Mouse (Mus musculus): ENCODE measurements around the gene Apmap.
"Not testable (repeated sequence)": the region's sequence is repeated elsewhere in the genome, so short reads cannot be mapped to it uniquely, and the experiment has no call there.

The Apmap gene

GRCm38 (mm10) chr2:150610097-150610496 is 1.7 kb upstream of the Apmap start:
- DNase-seq = no peak

GRCm38 (mm10) chr2:150608872-150609560 is 649 bp upstream of the Apmap start:
- peak; percentile 71 to 73 for DNase-seq

GRCm38 (mm10) chr2:150607086-150607485 is 1.3 kb downstream of the Apmap start:
- no peak for DNase-seq

- no peak for DNase-seq
These were observed 3.6 kb downstream of the Apmap start for GRCm38 (mm10) chr2:150604802-150605201.

- peak in 1 of 2 experiments; percentile 24 for DNase-seq
These were observed 6.2 kb downstream of the Apmap start for GRCm38 (mm10) chr2:150602166-150602565.

- peak; percentile 37 to 69 for DNase-seq
These were observed 8.1 kb downstream of the Apmap start for GRCm38 (mm10) chr2:150600263-150600662.

GRCm38 (mm10) chr2:150595411-150596190 is 12.8 kb downstream of the Apmap start:
- peak; percentile 67 to 85 for DNase-seq

- no peak for DNase-seq
These were observed 19.3 kb downstream of the Apmap start for GRCm38 (mm10) chr2:150589076-150589475.

- no peak for DNase-seq
These were observed 28.7 kb downstream of the Apmap start for GRCm38 (mm10) chr2:150579628-150580027.

- DNase-seq = no peak
These were observed 29.8 kb downstream of the Apmap start for GRCm38 (mm10) chr2:150578603-150579002.

GRCm38 (mm10) chr2:150576256-150576655 is 32.1 kb downstream of the Apmap start:
- DNase-seq = no peak

GRCm38 (mm10) chr2:150572463-150572862 is 35.9 kb downstream of the Apmap start:
- DNase-seq = no peak

- DNase-seq = no peak
These were observed 37.6 kb downstream of the Apmap start for GRCm38 (mm10) chr2:150570761-150571160.

- no peak for DNase-seq
These were observed 38.3 kb downstream of the Apmap start, which contains the start of gene Cst7 for GRCm38 (mm10) chr2:150569847-150570590. Gene Cst7, plus strand, starts transcription at chr2:150570415.

GRCm38 (mm10) chr2:150567051-150567450 is 41.3 kb downstream of the Apmap start:
- no peak for DNase-seq

GRCm38 (mm10) chr2:150558568-150558967 is 49.8 kb downstream of the Apmap start:
- peak; percentile 24 to 52 for DNase-seq

- DNase-seq = not testable (repeated sequence)
These were observed 58.8 kb downstream of the Apmap start for GRCm38 (mm10) chr2:150549576-150549975.
